Mouse (Mus musculus) layer of hippocampus, adult 18-20 months (tissue): ENCODE measurements around the gene Zfp553. TPM values are rescaled to one million over a fixed set of nuclear protein-coding genes. Genes with fewer than 3 reads are reported as not detected.

Experiments used
- DNase-seq, 2 experiments: peaks; one replicate each; pipeline ENCODE4 v3.0.0; 2022; ENCODE audit warnings: low spot score in 2 of 2
- total RNA-seq, 2 experiments: library from RNA; stranded (reverse); gene quantifications; 2 replicates each; pipeline ENCODE4 v1.2.3; 2021

Gene Zfp553
- total RNA-seq, 2 experiments from 2014 or later = 22.4 TPM

DNA sequence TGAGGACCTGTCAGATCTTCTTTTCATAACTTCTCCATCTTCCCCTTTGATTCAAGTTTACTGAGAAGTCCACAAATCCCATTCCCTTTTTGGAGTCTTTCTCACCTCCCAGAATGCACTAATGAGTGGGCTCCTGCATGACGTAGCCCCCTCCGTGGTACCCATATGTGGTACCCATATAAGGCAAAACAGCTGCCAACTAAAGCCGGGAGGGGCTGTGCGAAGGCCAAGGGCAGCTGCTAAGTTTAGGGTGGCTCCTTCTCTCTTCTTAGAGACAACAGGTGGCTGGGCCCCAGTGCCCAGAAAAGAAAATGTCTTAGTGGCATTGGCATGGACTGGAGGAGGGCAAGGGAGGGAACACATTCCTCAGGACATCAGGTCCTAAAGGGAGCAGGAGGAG is 22.6 kb upstream of the Zfp553 start:
- DNase-seq = no peak

DNA sequence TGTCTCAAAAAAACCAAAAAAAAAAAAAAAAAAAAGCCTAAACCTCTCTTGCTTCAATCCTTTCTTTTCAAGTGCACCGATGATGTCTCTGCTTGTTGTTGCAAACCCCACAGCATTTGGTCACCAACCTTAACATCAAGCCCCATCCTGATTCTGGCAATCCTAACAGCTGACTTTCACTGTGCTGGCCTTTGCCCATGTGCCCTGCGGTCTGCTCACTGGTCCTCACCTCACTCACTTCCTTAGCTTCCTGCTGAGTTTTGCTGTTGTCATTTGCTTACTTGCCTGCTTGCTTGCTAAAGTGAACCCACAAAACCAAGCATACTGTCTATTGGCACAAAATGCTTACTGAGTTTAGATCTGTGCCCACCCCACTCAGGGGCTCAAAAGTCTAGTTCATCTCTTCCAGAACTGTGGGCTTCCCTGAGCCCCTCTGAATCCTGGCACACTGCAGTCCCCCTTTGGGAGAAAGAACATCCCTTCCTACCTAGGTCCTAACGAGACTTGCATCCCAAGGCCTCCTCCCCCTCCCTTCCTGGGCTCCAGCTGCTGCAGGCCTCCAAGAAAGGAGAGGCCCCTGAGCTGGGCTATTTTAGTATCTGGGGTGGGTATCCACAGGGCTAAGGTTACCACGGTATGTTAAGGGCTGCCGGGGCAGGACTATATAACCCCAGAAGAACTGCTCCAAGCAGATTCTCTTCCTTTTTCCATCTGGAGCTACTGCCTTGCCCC is 21.7 kb upstream of the Zfp553 start:
- no peak for DNase-seq

DNA sequence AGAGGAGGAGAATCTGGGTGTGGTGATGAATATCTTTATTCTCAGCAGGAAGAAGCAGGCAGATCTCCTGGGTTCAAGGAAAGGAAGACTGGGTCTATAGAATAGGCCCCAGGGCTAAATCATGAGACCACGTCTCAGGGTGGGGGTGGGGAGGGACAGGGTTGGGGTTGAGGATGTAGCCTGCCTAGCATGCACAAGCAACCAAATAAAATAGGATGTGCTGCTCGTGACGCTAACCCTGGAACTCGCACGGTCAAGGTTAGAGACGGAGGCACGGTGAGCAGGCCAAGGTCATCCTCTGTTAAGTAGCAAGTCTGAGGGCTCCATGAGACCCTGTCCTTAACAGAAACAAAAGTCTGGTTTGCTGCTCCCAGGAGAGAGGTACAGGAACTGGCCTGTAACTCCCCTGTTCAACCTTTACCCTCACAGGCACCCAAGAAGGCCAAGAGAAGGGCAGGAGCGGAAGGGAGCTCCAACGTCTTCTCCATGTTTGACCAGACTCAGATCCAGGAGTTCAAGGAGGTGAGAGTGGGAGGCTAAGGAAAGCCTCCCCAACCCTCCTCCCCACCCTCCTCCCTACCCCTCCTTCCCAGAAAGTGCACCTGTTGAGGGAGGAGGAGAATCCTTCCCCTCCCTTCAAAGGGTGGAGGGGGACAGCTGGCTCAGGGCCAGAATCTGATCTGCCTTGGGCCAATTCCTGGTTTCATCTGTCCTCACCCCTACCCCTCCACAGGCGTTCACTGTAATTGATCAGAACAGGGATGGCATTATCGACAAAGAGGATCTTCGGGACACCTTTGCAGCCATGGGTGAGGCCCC is 20.2 kb upstream of the Zfp553 start:
- no peak for DNase-seq

DNA sequence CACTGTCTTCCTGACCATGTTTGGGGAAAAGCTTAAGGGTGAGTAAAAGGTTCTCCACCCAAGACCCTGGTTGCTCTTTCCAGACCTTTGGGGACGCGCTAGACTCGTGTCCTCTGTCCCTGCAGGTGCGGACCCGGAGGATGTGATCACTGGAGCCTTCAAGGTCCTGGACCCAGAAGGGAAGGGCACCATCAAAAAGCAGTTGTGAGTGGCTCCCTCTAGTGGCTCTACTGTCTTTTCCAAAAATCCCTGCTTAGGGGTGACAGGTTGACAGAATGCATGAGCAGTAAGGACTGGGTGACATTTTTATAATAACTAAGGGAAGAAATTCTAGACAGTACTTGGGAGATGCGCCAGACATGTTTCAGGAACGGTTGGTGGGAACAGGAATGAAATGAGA is 19.4 kb upstream of the Zfp553 start:
- DNase-seq = no peak

DNA sequence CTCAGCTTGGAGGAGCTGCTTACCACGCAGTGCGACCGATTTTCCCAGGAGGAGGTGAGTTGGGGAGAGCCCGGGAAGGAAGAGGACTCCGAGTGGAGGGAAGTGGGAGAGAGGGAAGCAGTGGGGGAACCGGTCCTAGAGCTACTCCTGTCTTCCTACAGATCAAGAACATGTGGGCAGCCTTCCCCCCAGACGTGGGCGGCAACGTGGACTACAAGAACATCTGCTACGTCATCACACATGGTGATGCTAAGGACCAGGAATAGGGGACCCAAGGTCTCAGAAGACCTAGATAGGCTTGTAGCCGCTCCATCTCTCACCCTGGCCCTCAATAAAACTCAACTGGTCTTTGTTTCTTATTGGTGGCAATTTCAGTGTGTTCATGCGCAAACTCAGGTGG is 18.9 kb upstream of the Zfp553 start:
- no peak for DNase-seq

DNA sequence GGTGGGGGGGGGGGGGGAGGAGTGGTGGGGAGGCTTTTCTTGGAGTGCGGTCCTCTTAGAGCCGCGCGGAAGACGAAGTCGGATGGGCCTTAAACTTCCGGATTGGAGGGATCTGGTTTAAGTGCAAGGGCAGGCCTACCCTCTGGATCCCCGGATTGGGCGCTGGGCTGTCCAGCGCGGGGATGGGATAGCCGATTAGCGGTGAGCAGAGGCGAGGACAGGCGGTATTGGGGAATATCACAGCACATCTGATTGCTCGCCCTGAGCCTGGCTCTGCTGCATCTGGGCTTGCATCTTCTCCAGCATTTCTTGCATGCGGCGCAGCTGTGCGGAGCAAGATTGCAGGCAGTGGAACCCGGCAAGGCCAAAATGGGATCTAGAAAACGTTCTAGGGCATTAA is 18.3 kb upstream of the Zfp553 start:
- DNase-seq = no peak

DNA sequence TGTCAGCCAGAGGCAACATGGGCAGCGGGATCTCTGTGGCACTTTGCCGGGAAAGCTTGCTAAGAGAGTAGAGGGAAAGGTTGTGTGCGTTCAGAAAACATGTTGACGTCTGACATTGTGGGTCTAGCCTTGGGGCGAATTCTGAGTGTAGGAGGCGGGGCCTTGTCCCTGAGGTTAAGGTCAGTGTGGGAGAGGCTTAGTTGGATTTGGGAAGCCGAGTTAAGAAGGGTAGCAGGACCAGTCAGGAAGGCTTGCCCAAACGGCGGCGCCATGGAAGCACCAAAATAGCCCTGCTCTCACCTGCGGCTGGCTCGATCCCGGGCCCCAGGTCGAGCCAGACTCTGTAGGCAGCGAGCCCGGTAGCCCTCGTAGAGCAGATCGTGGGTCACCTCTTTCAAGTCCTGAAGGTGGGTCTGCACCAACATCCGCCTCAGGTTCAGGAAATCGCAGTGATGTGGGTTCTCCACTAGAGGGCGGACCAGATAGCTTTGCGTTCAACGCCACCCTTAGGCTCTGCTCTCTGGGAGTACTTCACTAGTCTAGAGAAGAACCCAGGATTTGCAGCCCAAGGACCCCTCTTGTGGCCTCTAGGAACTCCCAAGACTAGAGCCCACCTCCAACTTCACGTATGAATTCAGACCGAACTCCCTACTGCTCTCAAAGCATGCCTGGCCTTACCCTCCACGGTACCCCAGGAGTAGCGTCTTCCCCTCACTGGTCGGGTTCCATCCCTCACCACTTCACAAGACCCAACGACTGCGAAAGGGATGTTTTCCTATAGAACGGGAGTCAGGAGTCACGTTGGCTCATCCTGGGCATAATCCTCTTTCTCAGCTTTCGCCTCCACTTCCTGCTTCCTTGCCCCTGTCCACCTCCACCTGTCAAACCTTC is 17.6 kb upstream of the Zfp553 start:
- DNase-seq = peak in 1 of 2 experiments; percentile 61

DNA sequence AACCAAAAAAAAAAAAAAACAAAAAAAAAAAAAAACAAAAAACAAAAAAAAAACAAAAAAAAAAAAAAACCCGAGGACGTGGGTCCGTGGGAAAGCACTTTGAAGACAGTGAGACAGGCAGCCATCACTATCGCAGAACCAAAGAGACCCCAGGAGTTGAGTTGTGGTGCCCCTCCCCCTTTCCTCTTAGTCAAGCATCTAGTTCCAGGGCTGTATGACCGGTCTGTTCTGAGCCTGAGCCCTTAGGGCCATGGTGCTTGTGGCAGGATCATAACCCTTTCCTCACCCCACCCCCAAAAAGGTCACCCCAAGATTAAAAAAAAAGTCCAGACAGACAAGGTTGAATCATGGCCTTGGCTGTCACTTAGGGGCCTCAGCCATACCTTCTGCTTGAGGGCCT is 16.6 kb upstream of the Zfp553 start:
- no peak for DNase-seq

DNA sequence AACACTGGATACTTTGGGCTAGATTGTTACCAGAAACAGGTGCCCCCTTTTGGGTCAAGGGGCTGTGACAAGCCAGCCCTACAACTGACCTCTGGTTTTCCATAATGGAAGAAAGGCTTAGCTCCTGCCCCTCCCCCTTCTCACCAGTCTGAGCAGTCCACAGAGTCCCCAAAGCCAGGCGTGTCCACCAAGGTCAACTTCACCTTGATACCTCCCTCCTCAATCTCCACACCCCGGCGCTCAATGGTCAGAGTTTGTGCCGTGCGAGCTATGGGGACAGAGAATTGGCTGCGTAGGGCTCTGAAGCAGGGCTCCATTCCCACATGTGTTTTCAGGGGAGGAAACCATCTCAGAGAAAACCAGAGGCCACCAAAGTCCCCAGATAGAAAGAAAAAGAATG is 15.4 kb upstream of the Zfp553 start:
- no peak for DNase-seq

DNA sequence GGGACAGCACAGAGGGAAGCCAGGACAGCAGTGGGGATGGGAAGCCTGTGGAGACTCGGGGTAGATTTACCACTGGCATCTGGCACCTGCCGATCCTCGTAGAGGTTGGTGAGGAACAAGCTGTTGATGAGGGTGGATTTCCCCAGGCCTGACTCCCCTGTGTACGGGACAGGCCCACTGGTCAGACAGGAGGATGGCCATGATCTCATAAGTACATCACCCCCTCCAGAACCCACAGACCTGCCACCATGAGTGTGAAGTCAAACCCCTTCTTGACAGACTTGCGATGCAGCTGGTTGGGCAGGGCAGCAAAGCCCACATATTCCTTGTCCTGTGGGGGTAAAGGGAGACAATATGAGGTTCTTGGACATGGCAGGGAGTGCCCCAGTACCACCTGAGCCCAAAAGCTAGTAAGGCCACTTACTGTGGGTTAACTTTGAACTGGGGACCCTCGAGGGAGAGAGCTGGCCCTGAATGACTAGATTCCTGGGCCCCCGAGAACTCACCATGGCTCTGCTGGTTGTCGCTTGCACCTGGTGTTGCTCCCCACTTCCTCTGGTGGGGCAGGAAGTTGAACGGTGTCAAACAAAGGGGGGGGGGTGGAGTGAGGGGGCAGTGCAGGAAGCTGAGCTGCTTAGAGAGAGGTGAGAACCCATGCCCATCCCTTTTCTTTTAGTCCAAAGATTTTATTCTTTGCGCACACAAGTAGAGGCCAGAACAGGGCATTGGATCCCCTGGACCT is 14.8 kb upstream of the Zfp553 start:
- no peak for DNase-seq

DNA sequence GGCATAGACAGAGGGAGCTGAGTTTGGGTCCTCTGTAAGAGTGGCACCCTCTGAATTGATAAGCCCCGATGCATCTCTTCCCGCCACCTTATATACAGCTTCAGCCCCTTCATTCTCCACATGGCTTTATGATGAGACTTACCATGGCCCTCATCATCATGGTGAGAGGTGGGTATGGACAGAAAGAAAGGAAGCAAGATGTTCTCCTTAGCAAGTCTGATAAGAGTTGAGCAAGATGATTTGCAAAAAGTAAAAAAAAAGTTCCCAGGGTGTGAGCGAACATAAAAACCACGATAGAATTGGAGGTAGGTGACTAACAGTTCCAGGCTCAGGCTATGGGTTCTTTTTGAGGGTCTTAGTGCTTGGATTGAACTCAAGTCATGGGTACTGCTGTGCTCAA is 14.2 kb upstream of the Zfp553 start:
- DNase-seq = no peak

DNA sequence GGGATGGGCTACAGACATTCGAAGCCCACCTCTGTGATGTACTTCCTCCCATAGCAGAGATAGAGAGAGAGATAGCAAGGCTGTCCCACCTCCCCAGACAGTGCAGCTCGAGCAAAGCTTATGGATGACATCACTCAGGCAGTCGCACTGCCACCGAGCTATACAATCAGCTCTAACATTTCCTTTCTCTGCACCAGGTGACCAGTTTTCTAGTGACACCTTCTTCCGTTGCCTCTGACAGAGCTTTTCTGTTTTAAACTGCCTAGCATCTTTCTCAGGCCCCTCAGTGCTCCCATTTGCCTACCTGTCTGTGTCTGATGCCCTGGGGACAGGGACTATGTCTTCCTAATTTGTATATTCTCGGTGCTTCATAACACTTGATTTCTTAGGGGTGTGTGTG is 12.4 kb upstream of the Zfp553 start:
- no peak for DNase-seq

DNA sequence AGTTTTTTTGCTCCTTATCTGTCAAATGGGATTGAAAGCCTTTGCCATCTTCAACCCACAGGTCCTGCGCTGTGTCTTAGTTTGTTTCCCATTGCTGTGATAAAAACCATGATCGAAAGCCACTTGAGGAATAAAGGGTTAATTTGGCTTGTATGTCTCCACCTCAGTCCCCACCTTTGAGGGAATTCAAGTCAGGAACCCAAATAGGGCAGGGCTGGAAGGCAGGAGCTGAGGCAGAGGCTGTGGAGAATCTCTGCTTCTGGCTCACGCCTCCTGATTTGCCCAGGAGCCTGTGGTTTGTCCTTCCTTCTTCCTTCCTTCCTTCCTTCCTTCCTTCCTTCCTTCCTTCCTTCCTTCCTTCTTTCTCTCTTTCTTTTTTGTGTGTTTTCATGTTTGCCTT is 9.8 kb upstream of the Zfp553 start:
- DNase-seq = no peak

DNA sequence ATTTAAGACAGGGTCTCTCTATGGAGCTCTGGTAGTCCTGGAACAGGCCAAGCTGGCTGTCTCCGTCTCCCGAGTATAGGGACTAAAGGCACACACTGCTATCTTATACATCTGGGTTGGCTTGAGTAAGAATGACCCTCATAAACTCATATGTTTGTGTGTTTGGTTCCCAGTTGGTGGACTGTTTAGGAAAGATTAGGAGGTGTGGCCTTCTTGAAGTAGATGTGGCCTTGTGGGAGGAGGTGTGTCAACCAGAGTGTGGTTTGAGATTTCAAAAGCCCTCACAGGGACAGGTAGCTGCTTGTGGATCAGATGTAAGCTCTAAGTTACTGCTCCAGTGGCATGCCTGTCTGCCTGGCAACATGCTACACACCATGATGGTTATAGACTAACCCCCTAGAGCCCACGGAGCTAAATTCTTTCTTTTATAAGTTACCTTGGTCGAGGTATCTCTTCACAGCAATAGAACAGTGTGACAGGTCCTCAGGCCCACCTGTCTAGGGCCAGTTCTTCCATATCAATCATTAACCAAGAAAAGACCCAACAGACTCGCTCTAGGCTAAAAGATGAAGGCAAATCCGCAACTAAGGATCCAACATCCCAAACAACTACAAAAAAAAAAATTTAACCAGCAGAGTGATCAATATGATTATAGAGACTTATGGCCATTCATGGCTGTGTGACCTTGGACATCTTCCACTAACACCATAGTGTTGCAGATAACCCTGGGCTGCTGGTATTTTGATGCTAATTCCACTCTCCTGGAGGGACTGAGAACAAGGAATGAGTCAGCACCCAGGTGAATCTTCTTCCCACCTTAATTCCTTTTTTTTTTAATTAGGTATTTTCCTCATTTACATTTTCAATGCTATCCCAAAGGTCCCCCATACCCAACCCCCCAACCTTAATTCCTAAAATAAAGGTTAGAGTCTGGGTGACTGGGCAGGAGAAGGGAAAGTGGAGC is 9.1 kb upstream of the Zfp553 start:
- no peak for DNase-seq

DNA sequence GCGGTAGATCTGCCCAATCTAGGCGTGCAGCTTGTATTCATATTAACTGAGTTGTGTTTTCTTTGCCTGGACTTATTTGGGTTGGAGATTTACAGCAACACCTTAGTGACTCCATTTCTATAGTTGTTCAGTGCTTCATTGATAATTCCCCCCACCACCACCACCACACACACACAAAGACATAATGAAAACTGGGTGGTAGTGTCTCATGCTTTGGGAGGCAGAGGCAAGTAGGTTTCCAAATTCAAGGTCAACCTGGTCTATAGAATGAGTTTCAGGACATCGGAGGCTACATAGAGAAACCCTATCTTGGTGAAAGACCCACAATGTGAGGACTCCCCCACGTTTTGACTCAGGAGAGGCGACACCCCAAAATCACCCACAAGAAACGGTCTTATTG is 8.2 kb upstream of the Zfp553 start:
- DNase-seq = no peak

DNA sequence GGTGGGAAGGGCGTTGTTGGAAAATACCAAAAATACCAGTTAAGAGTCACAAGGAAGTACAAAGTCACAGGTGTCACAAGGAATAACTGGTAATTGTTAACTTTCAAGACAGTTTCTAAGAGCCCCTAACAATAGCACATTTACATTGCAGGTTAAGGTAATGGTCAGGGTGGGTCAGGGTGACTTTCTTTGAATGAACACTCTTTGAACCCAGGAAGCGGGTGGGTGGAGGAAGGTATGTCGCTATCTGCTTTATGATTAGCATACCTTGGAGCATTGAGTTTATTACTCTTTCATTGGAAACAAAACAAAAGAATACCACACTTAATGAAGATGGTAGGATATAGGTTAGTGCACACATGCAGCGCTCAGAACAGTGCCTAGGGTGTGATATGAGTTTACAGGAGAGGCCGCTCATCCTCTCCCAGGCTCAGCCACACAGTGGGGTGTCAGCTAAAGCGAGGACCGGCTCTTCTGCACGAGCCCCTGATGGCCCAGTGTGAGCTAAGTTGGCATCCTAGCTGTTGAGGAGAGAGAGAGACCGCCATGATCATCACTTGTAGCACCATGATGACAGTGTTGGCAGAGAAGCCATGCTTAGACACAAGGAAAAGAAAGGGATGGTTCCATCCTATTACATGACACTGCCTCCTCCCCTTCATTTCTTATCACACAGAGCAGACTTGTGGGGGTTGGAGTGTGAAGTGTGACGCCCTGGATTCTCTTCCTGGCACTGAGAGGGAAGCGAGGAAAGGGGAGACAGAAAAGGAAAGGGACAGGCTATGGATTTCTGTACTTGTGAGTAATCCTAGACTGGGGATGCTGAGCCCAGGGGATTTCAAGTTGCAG is 7.5 kb upstream of the Zfp553 start:
- DNase-seq = no peak

DNA sequence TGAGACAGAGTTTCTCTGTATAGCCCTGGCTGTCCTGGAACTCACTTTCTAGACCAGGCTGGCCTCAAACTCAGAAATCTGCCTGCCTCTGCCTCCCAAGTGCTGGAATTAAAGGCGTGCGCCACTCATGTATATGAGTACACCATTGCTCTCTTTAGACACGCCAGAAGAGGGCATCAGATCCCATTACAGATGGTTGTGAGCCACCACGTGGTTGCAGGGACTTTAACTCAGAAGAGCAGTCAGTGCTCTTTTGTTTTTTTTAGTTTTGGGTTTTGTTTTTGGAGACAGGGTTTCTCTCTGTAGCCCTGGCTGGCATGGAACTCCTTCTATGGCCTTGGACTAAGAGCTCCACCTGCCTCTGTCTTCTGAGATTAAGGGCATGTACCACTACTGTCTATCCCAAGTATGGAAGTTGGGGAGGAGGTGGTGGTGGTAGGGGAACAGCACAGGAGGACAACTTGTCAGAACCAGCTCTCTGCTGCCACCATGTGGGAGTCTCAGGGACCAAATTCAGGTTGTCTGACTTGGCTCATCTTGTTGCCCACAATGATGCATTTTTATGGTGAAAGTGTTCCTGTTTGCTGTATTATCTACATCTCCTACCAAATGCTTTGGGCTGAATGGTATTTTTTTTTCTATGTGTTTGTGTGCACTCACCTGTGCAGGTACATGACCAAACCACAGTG is 4.1 kb upstream of the Zfp553 start:
- DNase-seq = peak; percentile 71 to 87

DNA sequence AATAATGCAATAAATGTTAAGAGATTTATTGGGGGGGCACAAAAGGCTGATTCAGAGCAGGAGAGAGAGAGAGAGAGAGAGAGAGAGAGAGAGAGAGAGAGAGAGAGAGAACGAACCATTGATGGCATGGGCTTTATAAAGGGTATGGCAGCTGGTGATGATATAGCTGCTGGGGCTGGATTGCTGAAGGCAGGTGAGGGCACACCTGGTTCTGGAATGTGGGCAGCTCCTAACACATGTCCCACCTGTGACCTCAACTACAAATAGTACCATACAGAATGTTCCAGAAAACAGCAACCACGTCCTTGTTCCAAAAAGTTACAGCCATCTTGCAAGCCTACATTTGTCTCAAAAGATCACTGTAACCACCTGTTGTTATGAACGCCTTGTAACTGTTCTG is 1.5 kb upstream of the Zfp553 start:
- DNase-seq = no peak
